Mouse (Mus musculus) neural tube, embryonic 15.5 days (tissue): ENCODE measurements around the gene Pomt2. TPM values are rescaled to one million over a fixed set of nuclear protein-coding genes. Genes with fewer than 3 reads are reported as not detected.

Source experiments
- ATAC-seq: fragments of 200-750 bp; cut with Nextera tagmentation; 2 replicates; pipeline ENCODE4 v1.8.0; 2017; ENCODE audit warnings: mild to moderate bottlenecking, moderate TSS enrichment, moderate library complexity; ENCODE audit not compliant: low FRiP score
- H3K27ac ChIP-seq: fragments of 300-500 bp; sonication (generic); replicated peaks from 2 replicates; pipeline ENCODE4 v1.5.1; 2015; ENCODE audit warnings: mild to moderate bottlenecking, inconsistent platforms
- H3K27me3 ChIP-seq: fragments of 300-500 bp; sonication (generic); replicated peaks from 2 replicates; pipeline ENCODE4 v1.6.1; 2015; ENCODE audit warnings: inconsistent platforms
- H3K36me3 ChIP-seq: fragments of 300-500 bp; sonication (generic); 2 replicates; pipeline ENCODE4 v1.6.1; 2015; ENCODE audit warnings: inconsistent platforms
- H3K4me1 ChIP-seq: fragments of 300-500 bp; sonication (generic); 2 replicates; pipeline ENCODE4 v1.6.1; 2015; ENCODE audit warnings: inconsistent platforms
- H3K4me2 ChIP-seq: fragments of 300-500 bp; sonication (generic); 2 replicates; pipeline ENCODE4 v1.6.1; 2015; ENCODE audit warnings: inconsistent platforms, mild to moderate bottlenecking, moderate library complexity
- H3K4me3 ChIP-seq: fragments of 300-500 bp; sonication (generic); replicated peaks from 2 replicates; pipeline ENCODE4 v1.5.1; 2015; ENCODE audit warnings: mild to moderate bottlenecking, inconsistent platforms
- H3K9ac ChIP-seq: fragments of 300-500 bp; sonication (generic); replicated peaks from 2 replicates; pipeline ENCODE4 v1.6.1; 2015; ENCODE audit warnings: mild to moderate bottlenecking, inconsistent platforms
- H3K9me3 ChIP-seq: fragments of 300-500 bp; sonication (generic); replicated peaks from 2 replicates; pipeline ENCODE4 v1.6.1; 2016; ENCODE audit warnings: inconsistent platforms
- WGBS: fragments of 180-500 bp; shearing (Covaris S2); methylation state at CpG from one replicate; pipeline ENCODE4 v1.1.7; 2015; ENCODE audit warnings: mixed read lengths; 5-methylcytosine and 5-hydroxymethylcytosine counted together
- polyA plus RNA-seq: library from polyadenylated mRNA; unstranded; fragments of >200 nt; fragmentation: Nextera tagmentation; extraction: Ambion mirVana; gene quantifications from 2 replicates; pipeline ENCODE4 v1.2.1, GENCODE M21; 2015

The Pomt2 gene
- polyA plus RNA-seq, 1 experiment from 2014 or later = 13.8 TPM

GRCm38 (mm10) chr12:87087236-87087635 is 60.5 kb downstream of the Pomt2 start:
- Histone ChIP-seq H3K9ac (no peak overlapping the region), H3K4me3 (no peak overlapping the region), H3K27ac (no peak overlapping the region), H3K9me3 (no peaks in the 10 kb centered on the region), H3K36me3 (peaks cover 27% of the 10 kb centered on the region), H3K27me3 (no peaks in the 10 kb centered on the region), H3K4me1 (no peaks in the 10 kb centered on the region), H3K4me2 (no peak overlapping the region)
- ATAC-seq = no peak
- WGBS = 69% methylated on average over 7 of the region's 7 CpGs

- 84% methylated on average over 8 of the region's 8 CpGs for WGBS
- Histone ChIP-seq H3K9me3 (no peaks in the 10 kb centered on the region), H3K4me3 (no peak overlapping the region), H3K36me3 (peaks cover 43% of the 10 kb centered on the region), H3K9ac (no peak overlapping the region), H3K27ac (no peak overlapping the region), H3K4me1 (no peaks in the 10 kb centered on the region), H3K27me3 (no peaks in the 10 kb centered on the region), H3K4me2 (no peak overlapping the region)
- no peak for ATAC-seq
Measured at GRCm38 (mm10) chr12:87082797-87083196, 65.0 kb downstream of the Pomt2 start.

- H3K27ac ChIP-seq = no peak overlapping the region
- 92% methylated on average over 2 of the region's 2 CpGs for whole genome bisulfite sequencing
- H3K9ac ChIP-seq = no peak overlapping the region
- no peak overlapping the region for H3K4me3 ChIP-seq
- no peak overlapping the region for H3K4me2 ChIP-seq
- H3K36me3 ChIP-seq = peaks cover 60% of the 10 kb centered on the region
- H3K9me3 ChIP-seq = no peaks in the 10 kb centered on the region
- ATAC-seq = no peak
- no peaks in the 10 kb centered on the region for H3K4me1 ChIP-seq
- no peaks in the 10 kb centered on the region for H3K27me3 ChIP-seq
Measured at GRCm38 (mm10) chr12:87076610-87077009, 71.2 kb downstream of the Pomt2 start.

DNA sequence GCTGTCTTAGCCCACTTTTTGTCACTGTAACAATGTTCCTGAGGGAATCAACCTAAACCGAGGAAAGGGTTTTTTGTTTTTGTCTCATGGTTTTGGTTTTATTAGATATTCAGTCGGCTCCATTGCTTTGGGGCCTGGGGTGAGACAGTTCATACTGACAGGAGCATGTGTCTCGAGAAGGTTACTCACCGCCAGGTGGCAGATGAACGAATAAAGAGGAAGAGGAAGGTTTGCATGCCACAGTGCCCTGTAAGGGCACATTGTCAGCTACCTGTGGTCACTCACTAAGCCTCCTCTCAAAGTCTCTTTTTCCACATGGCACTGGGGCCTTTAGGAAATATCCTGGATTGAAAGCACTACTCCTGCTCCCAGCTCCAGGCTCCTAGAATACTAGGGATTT is 77.2 kb downstream of the Pomt2 start:
- H3K4me3 ChIP-seq = no peak overlapping the region
- H3K4me1 ChIP-seq = no peaks in the 10 kb centered on the region
- no peak for ATAC-seq
- no peak overlapping the region for H3K9ac ChIP-seq
- no peaks in the 10 kb centered on the region for H3K9me3 ChIP-seq
- no peak overlapping the region for H3K27ac ChIP-seq
- no peaks in the 10 kb centered on the region for H3K27me3 ChIP-seq
- no peak overlapping the region for H3K4me2 ChIP-seq
- peaks cover 25% of the 10 kb centered on the region for H3K36me3 ChIP-seq
- 76% methylated on average over 5 of the region's 5 CpGs for WGBS

- Histone ChIP-seq H3K27me3 (no peaks in the 10 kb centered on the region; the same call in 1 of the 2 replicates), H3K27ac (no peak overlapping the region), H3K4me1 (no peaks in the 10 kb centered on the region), H3K36me3 (peaks cover 12% of the 10 kb centered on the region; the same call in 1 of the 2 replicates), H3K4me2 (no peak overlapping the region), H3K9ac (no peak overlapping the region), H3K9me3 (no peaks in the 10 kb centered on the region), H3K4me3 (no peak overlapping the region)
- 83% methylated on average over 5 of the region's 5 CpGs for WGBS
- no peak for ATAC-seq
Measured at GRCm38 (mm10) chr12:87066429-87066828, 81.3 kb downstream of the Pomt2 start.

DNA sequence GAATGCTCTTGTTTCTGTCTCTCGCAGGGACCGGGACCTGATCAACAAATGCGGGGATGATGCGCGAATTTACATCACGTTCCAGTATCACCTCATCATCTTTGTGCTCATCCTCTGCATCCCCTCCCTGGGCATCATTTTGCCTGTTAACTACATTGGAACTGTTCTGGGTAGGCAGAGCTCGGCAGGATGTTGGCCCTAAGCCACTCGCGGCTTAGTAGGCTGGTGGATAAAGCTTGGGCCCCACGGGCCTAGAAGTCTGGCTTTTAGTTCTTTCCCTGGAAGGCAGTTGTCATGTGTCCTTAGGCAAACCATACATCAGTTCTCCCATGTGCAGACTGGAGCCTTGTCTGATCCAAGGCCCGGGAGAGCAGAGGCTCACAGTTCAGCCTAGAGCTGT is 82.3 kb downstream of the Pomt2 start:
- Histone ChIP-seq H3K4me2 (no peak overlapping the region), H3K9ac (no peak overlapping the region), H3K36me3 (peaks cover 13% of the 10 kb centered on the region; the same call in 1 of the 2 replicates), H3K9me3 (no peaks in the 10 kb centered on the region), H3K27me3 (no peaks in the 10 kb centered on the region; the same call in 1 of the 2 replicates), H3K4me3 (no peak overlapping the region), H3K27ac (no peak overlapping the region), H3K4me1 (no peaks in the 10 kb centered on the region)
- no peak for ATAC-seq
- WGBS = 87% methylated on average over 11 of the region's 11 CpGs

DNA sequence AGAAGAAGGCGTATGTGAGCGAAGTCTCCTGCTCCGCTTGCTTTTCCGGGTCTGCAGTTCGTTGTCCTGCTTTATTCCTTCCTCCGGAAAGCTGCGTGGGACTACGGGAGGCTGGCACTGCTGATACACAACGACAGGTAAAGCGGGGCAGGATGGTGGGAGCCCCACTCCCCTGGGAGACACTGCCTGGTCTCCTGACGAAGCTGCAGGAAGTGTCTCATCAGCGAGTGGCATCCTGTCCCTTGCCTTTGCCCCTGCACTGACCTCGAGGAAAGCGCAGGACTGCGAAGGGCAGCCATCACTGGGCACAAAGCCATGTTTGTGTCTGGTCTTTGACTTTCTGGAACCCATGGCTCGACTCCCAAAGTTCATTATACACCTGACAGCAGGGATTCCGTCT is 90.7 kb downstream of the Pomt2 start:
- no peak overlapping the region for H3K27ac ChIP-seq
- H3K36me3 ChIP-seq = peaks cover 6% of the 10 kb centered on the region
- 66% methylated on average over 17 of the region's 17 CpGs for WGBS
- no peak overlapping the region for H3K9ac ChIP-seq
- H3K4me1 ChIP-seq = peaks cover 6% of the 10 kb centered on the region; the same call in 1 of the 2 replicates
- no peak overlapping the region for H3K4me3 ChIP-seq
- H3K4me2 ChIP-seq = no peak overlapping the region
- H3K9me3 ChIP-seq = no peaks in the 10 kb centered on the region
- no peak for ATAC-seq
- H3K27me3 ChIP-seq = peaks cover 26% of the 10 kb centered on the region; the same call in 1 of the 2 replicates

Other genes starting within 250 kb of the Pomt2 start
- 37.2 and 40.8 TPM in 2 replicates for gene Cipc, start 200.9 kb downstream of the Pomt2 start, polyA plus RNA-seq
- 18.2 and 19.4 TPM in 2 replicates for gene Zdhhc22, start 157.5 kb downstream of the Pomt2 start, polyA plus RNA-seq
- gene Tmem63c, start 126.6 kb downstream of the Pomt2 start, polyA plus RNA-seq = 10.8 and 12.3 TPM in 2 replicates
- 3.1 and 4.1 TPM in 2 replicates for gene Ngb, start 45.4 kb downstream of the Pomt2 start, polyA plus RNA-seq
- gene Gstz1, start 803 bp downstream of the Pomt2 start, polyA plus RNA-seq = 25.1 and 28.4 TPM in 2 replicates
- gene Samd15, start 51.8 kb upstream of the Pomt2 start, polyA plus RNA-seq = 2.5 TPM in 2 replicates
- 4.4 and 4.6 TPM in 2 replicates for gene Tmed8, start 52.5 kb upstream of the Pomt2 start, polyA plus RNA-seq
- 1.0 and 1.5 TPM in 2 replicates for gene Noxred1, start 90.8 kb upstream of the Pomt2 start, polyA plus RNA-seq
- 49.3 and 51.2 TPM in 2 replicates for gene Vipas39, start 118.3 kb upstream of the Pomt2 start, polyA plus RNA-seq
- gene Ahsa1, start 118.5 kb upstream of the Pomt2 start, polyA plus RNA-seq = 213 and 236 TPM in 2 replicates
- 0.96 and 1.2 TPM in 2 replicates for gene Ism2, start 151.7 kb upstream of the Pomt2 start, polyA plus RNA-seq
- 64.6 and 74.8 TPM in 2 replicates for gene Sptlc2, start 240.4 kb upstream of the Pomt2 start, polyA plus RNA-seq